Mouse (Mus musculus): ENCODE measurements at regions not wholly inside any gene's neighbourhood (a gene's known extent, or its start where the extent isn't known, plus 50 kb on each side); places are given as distances from the start of the nearest gene placed in this dataset.

- H3K4me1 ChIP-seq (ENCODE audit: control insufficient read depth, insufficient read depth, low read length) = no peaks in the 10 kb centered on the region
- 80% methylated on average over 3 of the region's 3 CpGs for WGBS
- H3K27me3 ChIP-seq (replicated peaks; ENCODE audit: control insufficient read depth, insufficient read depth, low read length) = no peaks in the 10 kb centered on the region
- no peaks in the 10 kb centered on the region for H3K36me3 ChIP-seq (ENCODE audit: control insufficient read depth, insufficient read depth, low read length)
- H3K27ac ChIP-seq (ENCODE audit: low read length) = no peak overlapping the region
- no peak for ATAC-seq
- no peak overlapping the region for H3K4me3 ChIP-seq (ENCODE audit: low read length)
- no peaks in the 10 kb centered on the region for H3K9me3 ChIP-seq (ENCODE audit: control insufficient read depth, low read length)
- no peak overlapping the region for H3K4me2 ChIP-seq (ENCODE audit: low read depth, low read length)
- no peak overlapping the region for H3K9ac ChIP-seq (ENCODE audit: low read depth, low read length)
Measured at GRCm38 (mm10) chr14:36646649-36647048, 321.9 kb downstream of the Ccser2 start.

DNA sequence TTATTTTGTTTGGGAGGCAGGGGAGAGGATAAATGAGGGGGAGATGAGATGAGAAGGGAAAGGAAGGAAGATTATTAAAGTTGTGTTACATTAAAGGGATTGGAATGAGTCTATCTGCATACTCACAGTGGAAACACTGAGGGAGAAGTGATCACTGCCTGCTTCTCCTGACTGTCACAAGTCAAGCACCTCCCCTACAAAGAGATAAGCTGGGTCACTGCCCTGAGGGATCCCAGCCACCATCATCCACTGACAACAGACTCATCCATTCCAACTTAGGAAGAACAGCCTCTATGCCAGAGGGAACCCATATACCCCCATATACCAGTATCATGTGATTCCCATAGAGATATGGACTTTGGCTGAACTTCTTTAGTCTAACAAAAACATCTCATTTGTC is 322.3 kb downstream of the Ccser2 start:
- no peaks in the 10 kb centered on the region for H3K36me3 ChIP-seq (ENCODE audit: control insufficient read depth, insufficient read depth, low read length)
- no peaks in the 10 kb centered on the region for H3K9me3 ChIP-seq (ENCODE audit: control insufficient read depth, low read length)
- no peak overlapping the region for H3K4me3 ChIP-seq (ENCODE audit: low read length)
- no peak for ATAC-seq
- no peak overlapping the region for H3K9ac ChIP-seq (ENCODE audit: low read depth, low read length)
- H3K27me3 ChIP-seq (replicated peaks; ENCODE audit: control insufficient read depth, insufficient read depth, low read length) = no peaks in the 10 kb centered on the region
- H3K4me2 ChIP-seq (ENCODE audit: low read depth, low read length) = no peak overlapping the region
- no peak overlapping the region for H3K27ac ChIP-seq (ENCODE audit: low read length)
- no peaks in the 10 kb centered on the region for H3K4me1 ChIP-seq (ENCODE audit: control insufficient read depth, insufficient read depth, low read length)

DNA sequence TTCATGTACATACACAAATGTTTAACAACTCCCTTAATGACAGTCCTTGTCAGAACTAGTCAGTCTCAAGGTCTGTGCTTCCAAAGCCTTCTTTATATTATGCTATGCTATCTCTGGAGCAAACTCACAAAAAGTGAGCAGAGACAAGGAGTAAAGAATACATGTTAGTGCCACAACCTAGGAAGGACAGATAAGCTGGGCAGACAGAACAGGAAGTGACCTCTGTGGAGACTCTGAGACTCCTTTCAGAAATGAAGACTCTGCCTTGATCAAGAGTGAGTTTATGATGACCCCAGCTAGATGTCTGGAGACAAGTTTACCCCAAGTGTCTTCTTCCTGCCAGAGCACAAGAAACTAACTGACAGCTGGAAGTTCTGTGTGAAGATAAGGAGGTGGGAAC is 343.8 kb downstream of the Ccser2 start:
- no peaks in the 10 kb centered on the region for H3K4me1 ChIP-seq (ENCODE audit: control insufficient read depth, insufficient read depth, low read length)
- H3K9me3 ChIP-seq (ENCODE audit: control insufficient read depth, low read length) = no peaks in the 10 kb centered on the region
- H3K27ac ChIP-seq (ENCODE audit: low read length) = no peak overlapping the region
- no peaks in the 10 kb centered on the region for H3K36me3 ChIP-seq (ENCODE audit: control insufficient read depth, insufficient read depth, low read length)
- H3K9ac ChIP-seq (ENCODE audit: low read depth, low read length) = no peak overlapping the region
- no peak for ATAC-seq
- no peaks in the 10 kb centered on the region for H3K27me3 ChIP-seq (replicated peaks; ENCODE audit: control insufficient read depth, insufficient read depth, low read length)
- no peak overlapping the region for H3K4me3 ChIP-seq (ENCODE audit: low read length)
- H3K4me2 ChIP-seq (ENCODE audit: low read depth, low read length) = no peak overlapping the region

DNA sequence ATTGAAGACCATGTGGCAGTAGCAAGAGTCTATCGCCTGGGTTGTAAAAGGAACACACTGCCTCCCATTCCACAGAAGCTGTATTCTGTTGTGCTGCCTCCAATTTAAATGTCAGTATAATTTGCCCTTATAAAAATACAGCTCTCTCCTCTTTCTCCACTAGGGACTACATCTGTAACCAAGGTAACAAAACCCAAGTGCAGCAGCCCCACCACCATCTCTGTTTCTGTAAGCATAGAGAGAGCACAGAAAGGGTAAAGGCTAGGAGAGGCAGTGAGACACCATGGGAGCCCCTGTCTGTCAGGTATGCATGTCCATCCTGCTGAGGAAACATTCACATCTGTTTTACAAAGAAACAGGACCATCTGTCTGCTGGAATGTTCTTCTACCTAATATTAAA is 344.4 kb downstream of the Ccser2 start:
- WGBS = 82% methylated on average over 1 of the region's 1 CpGs
- no peaks in the 10 kb centered on the region for H3K4me1 ChIP-seq (ENCODE audit: control insufficient read depth, insufficient read depth, low read length)
- H3K9me3 ChIP-seq (ENCODE audit: control insufficient read depth, low read length) = no peaks in the 10 kb centered on the region
- no peak overlapping the region for H3K4me2 ChIP-seq (ENCODE audit: low read depth, low read length)
- H3K27me3 ChIP-seq (replicated peaks; ENCODE audit: control insufficient read depth, insufficient read depth, low read length) = no peaks in the 10 kb centered on the region
- H3K9ac ChIP-seq (ENCODE audit: low read depth, low read length) = no peak overlapping the region
- H3K36me3 ChIP-seq (ENCODE audit: control insufficient read depth, insufficient read depth, low read length) = no peaks in the 10 kb centered on the region
- no peak for ATAC-seq
- H3K27ac ChIP-seq (ENCODE audit: low read length) = no peak overlapping the region
- no peak overlapping the region for H3K4me3 ChIP-seq (ENCODE audit: low read length)

DNA sequence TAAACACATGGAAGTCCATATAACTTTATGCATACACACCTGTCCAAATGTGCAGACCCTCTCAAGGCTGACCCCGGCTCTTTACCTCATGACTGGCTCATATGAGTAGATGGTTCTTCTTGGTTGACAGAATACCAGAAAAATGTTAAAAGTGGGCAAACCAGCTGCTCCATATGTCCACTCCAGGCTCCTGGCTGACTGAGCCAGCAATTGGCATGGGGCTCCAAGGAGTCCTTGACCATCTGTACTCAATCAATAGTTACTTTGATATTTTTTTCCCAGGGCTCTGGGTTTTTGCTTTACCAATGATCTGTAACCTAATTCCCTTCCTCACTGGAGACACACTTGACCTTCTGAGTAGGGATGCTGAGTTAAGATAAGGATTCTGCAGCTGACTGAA is 345.5 kb downstream of the Ccser2 start:
- no peaks in the 10 kb centered on the region for H3K4me1 ChIP-seq (ENCODE audit: control insufficient read depth, insufficient read depth, low read length)
- no peaks in the 10 kb centered on the region for H3K27me3 ChIP-seq (replicated peaks; ENCODE audit: control insufficient read depth, insufficient read depth, low read length)
- H3K4me3 ChIP-seq (ENCODE audit: low read length) = no peak overlapping the region
- H3K27ac ChIP-seq (ENCODE audit: low read length) = no peak overlapping the region
- H3K36me3 ChIP-seq (ENCODE audit: control insufficient read depth, insufficient read depth, low read length) = no peaks in the 10 kb centered on the region
- H3K9ac ChIP-seq (ENCODE audit: low read depth, low read length) = no peak overlapping the region
- no peak overlapping the region for H3K4me2 ChIP-seq (ENCODE audit: low read depth, low read length)
- 86% methylated on average over 1 of the region's 1 CpGs for WGBS
- ATAC-seq = no peak
- no peaks in the 10 kb centered on the region for H3K9me3 ChIP-seq (ENCODE audit: control insufficient read depth, low read length)

DNA sequence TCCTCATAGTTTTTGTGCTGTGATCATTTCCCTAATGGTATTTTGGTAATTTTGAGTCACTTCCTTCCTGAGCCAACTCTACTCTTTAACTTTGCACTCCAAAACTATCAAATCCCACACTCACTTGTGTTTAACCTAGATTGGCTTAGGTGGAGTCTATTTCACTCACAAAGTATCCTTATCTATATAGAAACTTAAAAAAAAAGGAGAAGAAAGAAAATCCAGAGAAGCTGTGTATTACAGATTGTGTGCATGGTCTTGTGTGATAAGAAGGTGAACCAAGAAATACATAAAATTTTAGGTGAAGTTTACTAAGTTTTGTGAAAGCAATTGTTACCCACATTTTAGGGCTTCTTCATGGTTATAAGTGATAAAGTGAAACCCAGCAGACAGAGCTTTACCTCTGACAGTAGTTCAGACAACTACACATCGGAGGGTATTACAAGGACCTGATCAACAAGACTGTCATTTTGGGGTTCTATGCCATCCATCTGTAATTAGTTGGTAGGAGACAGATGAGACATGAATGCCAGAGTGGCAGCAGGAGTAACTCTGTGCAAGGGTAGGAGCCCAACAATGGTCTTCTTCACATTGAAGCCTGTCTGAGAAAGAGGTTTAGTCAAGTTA is 350.0 kb downstream of the Ccser2 start:
- Histone ChIP-seq H3K27me3 (replicated peaks; ENCODE audit: control insufficient read depth, insufficient read depth, low read length) (no peaks in the 10 kb centered on the region), H3K4me2 (ENCODE audit: low read depth, low read length) (no peak overlapping the region), H3K4me1 (ENCODE audit: control insufficient read depth, insufficient read depth, low read length) (no peaks in the 10 kb centered on the region), H3K9ac (ENCODE audit: low read depth, low read length) (no peak overlapping the region), H3K27ac (ENCODE audit: low read length) (no peak overlapping the region), H3K9me3 (ENCODE audit: control insufficient read depth, low read length) (no peaks in the 10 kb centered on the region), H3K4me3 (ENCODE audit: low read length) (no peak overlapping the region), H3K36me3 (ENCODE audit: control insufficient read depth, insufficient read depth, low read length) (no peaks in the 10 kb centered on the region)
- 94% methylated on average over 1 of the region's 1 CpGs for WGBS
- no peak for ATAC-seq

DNA sequence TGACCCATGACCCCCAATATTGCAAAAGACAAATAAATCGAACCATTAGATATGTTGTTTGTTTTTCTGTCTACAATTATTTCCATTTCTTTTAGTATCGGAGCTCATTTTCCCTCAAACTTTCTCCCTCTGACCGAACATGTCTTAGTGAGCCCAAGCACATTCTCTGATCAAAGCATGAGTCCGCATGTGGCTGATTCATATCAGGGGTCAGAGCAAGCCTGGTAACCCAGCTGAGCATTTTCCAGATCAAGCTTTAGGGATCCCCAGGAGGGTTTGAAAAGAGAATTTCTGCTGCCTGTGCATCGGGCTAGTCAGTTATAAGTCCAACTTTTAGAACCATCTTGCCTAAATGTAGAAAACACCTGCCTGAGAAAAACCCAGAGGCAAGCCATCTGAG is 350.6 kb downstream of the Ccser2 start:
- H3K4me3 ChIP-seq (ENCODE audit: low read length) = no peak overlapping the region
- 84% methylated on average over 5 of the region's 5 CpGs for WGBS
- H3K9ac ChIP-seq (ENCODE audit: low read depth, low read length) = no peak overlapping the region
- H3K36me3 ChIP-seq (ENCODE audit: control insufficient read depth, insufficient read depth, low read length) = no peaks in the 10 kb centered on the region
- ATAC-seq = no peak
- H3K4me1 ChIP-seq (ENCODE audit: control insufficient read depth, insufficient read depth, low read length) = no peaks in the 10 kb centered on the region
- H3K4me2 ChIP-seq (ENCODE audit: low read depth, low read length) = no peak overlapping the region
- no peak overlapping the region for H3K27ac ChIP-seq (ENCODE audit: low read length)
- no peaks in the 10 kb centered on the region for H3K27me3 ChIP-seq (replicated peaks; ENCODE audit: control insufficient read depth, insufficient read depth, low read length)
- H3K9me3 ChIP-seq (ENCODE audit: control insufficient read depth, low read length) = no peaks in the 10 kb centered on the region

DNA sequence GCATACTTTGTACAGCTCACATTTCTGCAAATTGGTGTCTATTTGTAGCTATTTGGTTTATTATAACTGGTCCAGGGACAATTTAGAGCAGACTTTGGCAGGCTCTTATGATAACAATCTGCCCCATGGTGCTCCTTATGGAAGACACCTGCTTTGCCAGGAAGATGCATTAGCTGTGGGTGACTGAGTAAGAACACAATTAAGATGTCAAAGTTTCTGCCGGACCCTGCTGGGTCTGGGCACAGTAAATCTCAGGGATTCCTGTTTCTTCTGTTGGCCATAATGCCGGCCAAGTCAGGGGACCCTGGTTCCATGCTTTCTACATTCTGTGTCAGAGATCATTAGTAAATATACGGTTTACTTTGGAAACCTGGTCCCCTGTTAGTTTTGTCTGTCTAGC is 353.7 kb downstream of the Ccser2 start:
- no peak overlapping the region for H3K4me2 ChIP-seq (ENCODE audit: low read depth, low read length)
- no peak for ATAC-seq
- H3K27ac ChIP-seq (ENCODE audit: low read length) = no peak overlapping the region
- H3K4me3 ChIP-seq (ENCODE audit: low read length) = no peak overlapping the region
- WGBS = 80% methylated on average over 3 of the region's 3 CpGs
- no peaks in the 10 kb centered on the region for H3K36me3 ChIP-seq (ENCODE audit: control insufficient read depth, insufficient read depth, low read length)
- no peaks in the 10 kb centered on the region for H3K27me3 ChIP-seq (replicated peaks; ENCODE audit: control insufficient read depth, insufficient read depth, low read length)
- H3K9me3 ChIP-seq (ENCODE audit: control insufficient read depth, low read length) = no peaks in the 10 kb centered on the region
- no peaks in the 10 kb centered on the region for H3K4me1 ChIP-seq (ENCODE audit: control insufficient read depth, insufficient read depth, low read length)
- H3K9ac ChIP-seq (ENCODE audit: low read depth, low read length) = no peak overlapping the region

DNA sequence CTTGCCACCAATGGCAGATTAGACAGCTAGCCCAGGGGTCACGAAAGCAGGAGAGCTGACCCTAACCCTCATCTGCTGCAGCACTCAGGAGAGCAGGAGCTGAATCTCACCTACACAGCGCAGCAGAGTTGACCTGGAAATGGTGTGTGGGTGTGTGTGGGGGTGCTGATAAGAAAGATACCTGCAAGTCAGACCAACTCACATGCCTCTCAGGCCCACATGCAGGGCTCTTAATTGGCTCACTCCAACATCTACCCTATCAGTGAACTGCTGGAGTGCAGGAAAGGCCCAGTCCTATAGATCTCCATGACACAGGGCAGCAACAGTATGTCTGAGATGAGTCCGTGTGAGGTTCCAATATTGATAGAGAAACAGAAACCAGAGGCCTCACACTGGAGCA is 355.7 kb downstream of the Ccser2 start:
- no peaks in the 10 kb centered on the region for H3K27me3 ChIP-seq (replicated peaks; ENCODE audit: control insufficient read depth, insufficient read depth, low read length)
- no peak overlapping the region for H3K9ac ChIP-seq (ENCODE audit: low read depth, low read length)
- no peaks in the 10 kb centered on the region for H3K9me3 ChIP-seq (ENCODE audit: control insufficient read depth, low read length)
- no peak for ATAC-seq
- H3K4me2 ChIP-seq (ENCODE audit: low read depth, low read length) = no peak overlapping the region
- no peak overlapping the region for H3K27ac ChIP-seq (ENCODE audit: low read length)
- no peaks in the 10 kb centered on the region for H3K4me1 ChIP-seq (ENCODE audit: control insufficient read depth, insufficient read depth, low read length)
- no peaks in the 10 kb centered on the region for H3K36me3 ChIP-seq (ENCODE audit: control insufficient read depth, insufficient read depth, low read length)
- H3K4me3 ChIP-seq (ENCODE audit: low read length) = no peak overlapping the region
- 87% methylated on average over 3 of the region's 3 CpGs for WGBS

DNA sequence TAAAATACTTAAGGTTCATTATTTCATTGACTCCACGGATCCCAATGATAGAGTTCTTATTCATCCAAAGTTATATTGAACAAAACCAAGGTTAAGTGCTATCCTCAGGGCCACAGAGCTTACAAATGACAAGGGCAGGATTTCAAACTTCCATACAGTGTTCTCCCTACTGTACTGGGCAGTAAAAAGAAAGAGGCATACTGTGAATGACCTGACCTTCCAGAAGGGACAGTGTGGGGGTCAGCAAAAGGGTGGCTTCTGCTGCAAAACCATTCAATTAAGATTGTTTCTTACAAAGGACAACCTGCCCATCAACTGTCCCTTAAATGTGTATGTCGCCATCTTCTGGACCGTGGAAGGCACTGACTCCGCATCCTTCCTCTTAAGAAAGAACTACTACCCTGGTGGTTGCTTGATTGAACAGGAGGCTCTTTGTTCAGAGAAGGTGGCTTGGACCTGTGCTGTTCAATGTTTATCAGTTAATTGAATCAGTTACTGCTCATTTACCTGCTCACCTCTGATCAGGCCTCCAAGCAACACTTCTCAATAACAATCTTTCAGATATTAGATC is 384.4 kb downstream of the Ccser2 start:
- Histone ChIP-seq H3K27me3 (replicated peaks; ENCODE audit: control insufficient read depth, insufficient read depth, low read length) (no peaks in the 10 kb centered on the region), H3K4me3 (ENCODE audit: low read length) (no peak overlapping the region), H3K36me3 (ENCODE audit: control insufficient read depth, insufficient read depth, low read length) (no peaks in the 10 kb centered on the region), H3K9me3 (ENCODE audit: control insufficient read depth, low read length) (no peaks in the 10 kb centered on the region), H3K4me1 (ENCODE audit: control insufficient read depth, insufficient read depth, low read length) (no peaks in the 10 kb centered on the region), H3K9ac (ENCODE audit: low read depth, low read length) (no peak overlapping the region), H3K27ac (ENCODE audit: low read length) (no peak overlapping the region), H3K4me2 (ENCODE audit: low read depth, low read length) (no peak overlapping the region)
- 65% methylated on average over 4 of the region's 4 CpGs for WGBS
- no peak for ATAC-seq
